Mouse (Mus musculus) limb, embryonic 13.5 days (tissue): ENCODE measurements around the gene Gm40193. TPM values are rescaled to one million over a fixed set of nuclear protein-coding genes. Genes with fewer than 3 reads are reported as not detected.
"Not testable (repeated sequence)": the region's sequence is repeated elsewhere in the genome, so short reads cannot be mapped to it uniquely, and the experiment has no call there.

ENCODE experiments used
- ATAC-seq: fragments of 200-750 bp; cut with Nextera tagmentation; 2 replicates; pipeline ENCODE4 v1.8.0; 2017; ENCODE audit warnings: low read depth, moderate number of reproducible peaks, moderate TSS enrichment; ENCODE audit not compliant: low FRiP score
- H3K27ac ChIP-seq: fragments of 300-500 bp; sonication (generic); 2 replicates; pipeline ENCODE4 v1.5.1; 2015; ENCODE audit warnings: inconsistent platforms, mild to moderate bottlenecking, moderate library complexity
- H3K27me3 ChIP-seq: fragments of 300-500 bp; sonication (generic); 2 replicates; pipeline ENCODE4 v1.6.1; 2015; ENCODE audit warnings: mild to moderate bottlenecking, inconsistent platforms
- H3K36me3 ChIP-seq: fragments of 300-500 bp; sonication (generic); 2 replicates; pipeline ENCODE4 v1.6.1; 2015; ENCODE audit warnings: inconsistent platforms, mild to moderate bottlenecking, moderate library complexity
- H3K4me1 ChIP-seq: fragments of 300-500 bp; sonication (generic); 2 replicates; pipeline ENCODE4 v1.6.1; 2015; ENCODE audit warnings: inconsistent platforms
- H3K4me2 ChIP-seq: fragments of 300-500 bp; sonication (generic); replicated peaks from 2 replicates; pipeline ENCODE4 v1.6.1; 2015; ENCODE audit warnings: inconsistent platforms, mild to moderate bottlenecking, moderate library complexity
- H3K4me3 ChIP-seq: fragments of 300-500 bp; sonication (generic); 2 replicates; pipeline ENCODE4 v1.5.1; 2015; ENCODE audit warnings: moderate library complexity, mild to moderate bottlenecking, inconsistent platforms
- H3K9ac ChIP-seq: fragments of 300-500 bp; sonication (generic); 2 replicates; pipeline ENCODE4 v1.6.1; 2015; ENCODE audit warnings: mild to moderate bottlenecking, inconsistent platforms
- H3K9me3 ChIP-seq: fragments of 300-500 bp; sonication (generic); 2 replicates; pipeline ENCODE4 v1.6.1; 2016; ENCODE audit warnings: inconsistent platforms
- WGBS: fragments of 180-500 bp; shearing (Covaris S2); methylation state at CpG from one replicate; pipeline ENCODE4 v1.1.7; 2015; 5-methylcytosine and 5-hydroxymethylcytosine counted together
- polyA plus RNA-seq: library from polyadenylated mRNA; unstranded; fragments of >200 nt; fragmentation: Nextera tagmentation; extraction: Ambion mirVana; gene quantifications from 2 replicates; pipeline ENCODE4 v1.2.1, GENCODE M21; 2015

Gene Gm40193
- polyA plus RNA-seq, 1 experiment from 2014 or later, result not detected

- under 1% methylated on average over 64 of the region's 65 CpGs for WGBS
- H3K4me3 ChIP-seq, result peak within 1 kb of the TSS; percentile 67
- H3K27me3 ChIP-seq, result peaks cover 55% of the 10 kb centered on the region
Measured at GRCm38 (mm10) chr11:70539877-70540587, 7.3 kb upstream of the Gm40193 start, which contains the start of gene Pld2. TSS of gene Pld2 (plus strand) at chr11:70540064.

GRCm38 (mm10) chr11:70539423-70539822, 6.7 kb upstream of the Gm40193 start:
- no peaks in the 10 kb centered on the region for H3K36me3 ChIP-seq
- peak overlapping the region; percentile 77 for H3K9ac ChIP-seq
- no peak overlapping the region for H3K27ac ChIP-seq
- 19% methylated on average over 9 of the region's 9 CpGs for WGBS
- H3K4me1 ChIP-seq, result peaks cover 7% of the 10 kb centered on the region; the same call in 1 of the 2 replicates
- no peaks in the 10 kb centered on the region for H3K9me3 ChIP-seq
- H3K4me2 ChIP-seq, result peak overlapping the region; percentile 86
- no peak for ATAC-seq
- H3K4me3 ChIP-seq, result peak overlapping the region; percentile 67
- peaks cover 55% of the 10 kb centered on the region for H3K27me3 ChIP-seq

More at GRCm38 (mm10) chr11:70539877-70540587, 7.3 kb upstream of the Gm40193 start, which contains the start of gene Pld2:
- Histone ChIP-seq H3K9me3 (no peaks in the 10 kb centered on the region), H3K27ac (no peak within 1 kb of the TSS), H3K36me3 (no peaks in the 10 kb centered on the region), H3K9ac (peak within 1 kb of the TSS; percentile 77), H3K4me2 (peak within 1 kb of the TSS; percentile 86), H3K4me1 (peaks cover 7% of the 10 kb centered on the region; the same call in 1 of the 2 replicates)
- ATAC-seq, result peak; percentile 88

- WGBS, result 78% methylated on average over 2 of the region's 2 CpGs
- H3K4me1 ChIP-seq, ATAC-seq, H3K27me3 ChIP-seq, H3K4me2 ChIP-seq, H3K9me3 ChIP-seq, H3K4me3 ChIP-seq, H3K9ac ChIP-seq, H3K27ac ChIP-seq: not testable (repeated sequence)
- peaks cover 38% of the 10 kb centered on the region for H3K36me3 ChIP-seq
Measured at GRCm38 (mm10) chr11:70531065-70531464, 1.7 kb downstream of the Gm40193 start.

GRCm38 (mm10) chr11:70528610-70529009, 4.1 kb downstream of the Gm40193 start:
- H3K4me3 ChIP-seq, result no peak overlapping the region
- H3K9ac ChIP-seq, result no peak overlapping the region
- H3K27ac ChIP-seq, result no peak overlapping the region
- H3K4me1 ChIP-seq, result peaks cover 9% of the 10 kb centered on the region
- H3K36me3 ChIP-seq, result peaks cover 38% of the 10 kb centered on the region
- H3K4me2 ChIP-seq, result no peak overlapping the region
- no peak for ATAC-seq
- H3K27me3 ChIP-seq, result no peaks in the 10 kb centered on the region
- WGBS, result 89% methylated on average over 7 of the region's 7 CpGs
- no peaks in the 10 kb centered on the region for H3K9me3 ChIP-seq

GRCm38 (mm10) chr11:70526211-70526610, 6.5 kb downstream of the Gm40193 start:
- no peaks in the 10 kb centered on the region for H3K9me3 ChIP-seq
- no peak overlapping the region for H3K27ac ChIP-seq
- H3K4me1 ChIP-seq, result peaks cover 9% of the 10 kb centered on the region
- H3K9ac ChIP-seq, result peak overlapping the region; percentile 77
- 86% methylated on average over 12 of the region's 12 CpGs for WGBS
- no peaks in the 10 kb centered on the region for H3K27me3 ChIP-seq
- peak overlapping the region; percentile 70 for H3K4me3 ChIP-seq
- peak overlapping the region; percentile 88 for H3K4me2 ChIP-seq
- no peak for ATAC-seq
- H3K36me3 ChIP-seq, result peaks cover 38% of the 10 kb centered on the region

- H3K4me2 ChIP-seq, result peak overlapping the region; percentile 88
- ATAC-seq, result no peak
- H3K4me3 ChIP-seq, result peak overlapping the region; percentile 70
- peaks cover 9% of the 10 kb centered on the region for H3K4me1 ChIP-seq
- H3K27me3 ChIP-seq, result 0 out of 2 replicates have a peak, but pooled peaks cover 2% of the 10 kb centered on the region
- H3K9ac ChIP-seq, result peak overlapping the region; percentile 77
- peak overlapping the region; percentile 52; the same call in 1 of the 2 replicates for H3K27ac ChIP-seq
- under 1% methylated on average over 12 of the region's 12 CpGs for WGBS
- H3K9me3 ChIP-seq, result no peaks in the 10 kb centered on the region
- peaks cover 38% of the 10 kb centered on the region for H3K36me3 ChIP-seq
Measured at GRCm38 (mm10) chr11:70525726-70526125, 7.0 kb downstream of the Gm40193 start.

- peaks cover 11% of the 10 kb centered on the region for H3K4me1 ChIP-seq
- H3K36me3 ChIP-seq, result peaks cover 38% of the 10 kb centered on the region
- WGBS, result under 1% methylated on average over 26 of the region's 26 CpGs
- H3K27me3 ChIP-seq, result 0 out of 2 replicates have a peak, but pooled peaks cover 6% of the 10 kb centered on the region
- no peaks in the 10 kb centered on the region for H3K9me3 ChIP-seq
- peak; percentile 94 for ATAC-seq
- H3K9ac ChIP-seq, result peak within 1 kb of the TSS; percentile 77
- peak within 1 kb of the TSS; percentile 70 for H3K4me3 ChIP-seq
- peak within 1 kb of the TSS; percentile 52; the same call in 1 of the 2 replicates for H3K27ac ChIP-seq
- peak within 1 kb of the TSS; percentile 88 for H3K4me2 ChIP-seq
Measured at GRCm38 (mm10) chr11:70525184-70525678, 7.5 kb downstream of the Gm40193 start, which contains the start of gene Psmb6. TSS of gene Psmb6 (plus strand) at chr11:70525367.

- no peak overlapping the region for H3K27ac ChIP-seq
Measured at GRCm38 (mm10) chr11:70524782-70525181, 8.0 kb downstream of the Gm40193 start.

GRCm38 (mm10) chr11:70523306-70523989, 9.3 kb downstream of the Gm40193 start:
- not testable (repeated sequence) for H3K27ac ChIP-seq, H3K9ac ChIP-seq, H3K4me2 ChIP-seq, H3K9me3 ChIP-seq, ATAC-seq, H3K4me3 ChIP-seq
- Histone ChIP-seq H3K27me3 (peaks cover 15% of the 10 kb centered on the region; the same call in 1 of the 2 replicates), H3K4me1 (peaks cover 20% of the 10 kb centered on the region), H3K36me3 (peaks cover 24% of the 10 kb centered on the region)
- WGBS, result 88% methylated on average over 8 of the region's 8 CpGs

More at GRCm38 (mm10) chr11:70524782-70525181, 8.0 kb downstream of the Gm40193 start:
- ATAC-seq, result no peak; the same call in 1 of the 2 replicates
- H3K27me3 ChIP-seq, result peaks cover 11% of the 10 kb centered on the region; the same call in 1 of the 2 replicates
- 9% methylated on average over 8 of the region's 8 CpGs for WGBS
- peak overlapping the region; percentile 19; the same call in 1 of the 2 replicates for H3K9ac ChIP-seq
- no peaks in the 10 kb centered on the region for H3K9me3 ChIP-seq
- H3K4me2 ChIP-seq, result peak overlapping the region; percentile 58
- peak overlapping the region; percentile 70 for H3K4me3 ChIP-seq
- H3K36me3 ChIP-seq, result peaks cover 37% of the 10 kb centered on the region
- H3K4me1 ChIP-seq, result peaks cover 15% of the 10 kb centered on the region

GRCm38 (mm10) chr11:70520178-70520769, 12.5 kb downstream of the Gm40193 start:
- Histone ChIP-seq H3K36me3 (no peaks in the 10 kb centered on the region), H3K27ac (peak overlapping the region; percentile 40; the same call in 1 of the 2 replicates), H3K4me2 (peak overlapping the region; percentile 63), H3K9me3 (no peaks in the 10 kb centered on the region), H3K27me3 (peaks cover 15% of the 10 kb centered on the region; the same call in 1 of the 2 replicates), H3K9ac (peak overlapping the region; percentile 70), H3K4me1 (peaks cover 11% of the 10 kb centered on the region; the same call in 1 of the 2 replicates), H3K4me3 (peak overlapping the region; percentile 37)
- 13% methylated on average over 41 of the region's 41 CpGs for WGBS
- ATAC-seq, result no peak; the same call in 1 of the 2 replicates

GRCm38 (mm10) chr11:70518923-70519322, 13.8 kb downstream of the Gm40193 start, which contains the start of gene Gltpd2:
TSS of gene Gltpd2 (plus strand) at chr11:70519196.
- peak within 1 kb of the TSS; percentile 70 for H3K9ac ChIP-seq
- H3K4me1 ChIP-seq, result peaks cover 11% of the 10 kb centered on the region; the same call in 1 of the 2 replicates
- no peaks in the 10 kb centered on the region for H3K9me3 ChIP-seq
- H3K36me3 ChIP-seq, result no peaks in the 10 kb centered on the region
- peak within 1 kb of the TSS; percentile 37 for H3K4me3 ChIP-seq
- H3K27ac ChIP-seq, result 0 out of 2 replicates have a peak within 1 kb of the TSS, but pooled peaks have one; percentile 40
- H3K27me3 ChIP-seq, result peaks cover 15% of the 10 kb centered on the region; the same call in 1 of the 2 replicates
- 81% methylated on average over 10 of the region's 10 CpGs for WGBS
- peak within 1 kb of the TSS; percentile 63 for H3K4me2 ChIP-seq
- ATAC-seq, result no peak
